Mouse (Mus musculus) olfactory bulb, adult 2 months (tissue): ENCODE results near the gene Tbpl1.

Source experiments
- CTCF ChIP-seq: fragments of 200-500 bp; IDR thresholded peaks from 2 replicates; pipeline ENCODE4 v1.5.1; 2012; ENCODE audit warnings: low read depth, mild to moderate bottlenecking, low read length, moderate library complexity; ENCODE audit not compliant: insufficient read depth
- POLR2A ChIP-seq: fragments of 200-500 bp; IDR thresholded peaks from 2 replicates; pipeline ENCODE4 v1.6.1; 2012; ENCODE audit warnings: mild to moderate bottlenecking, low read depth, low read length, moderate library complexity; ENCODE audit not compliant: insufficient read depth

DNA sequence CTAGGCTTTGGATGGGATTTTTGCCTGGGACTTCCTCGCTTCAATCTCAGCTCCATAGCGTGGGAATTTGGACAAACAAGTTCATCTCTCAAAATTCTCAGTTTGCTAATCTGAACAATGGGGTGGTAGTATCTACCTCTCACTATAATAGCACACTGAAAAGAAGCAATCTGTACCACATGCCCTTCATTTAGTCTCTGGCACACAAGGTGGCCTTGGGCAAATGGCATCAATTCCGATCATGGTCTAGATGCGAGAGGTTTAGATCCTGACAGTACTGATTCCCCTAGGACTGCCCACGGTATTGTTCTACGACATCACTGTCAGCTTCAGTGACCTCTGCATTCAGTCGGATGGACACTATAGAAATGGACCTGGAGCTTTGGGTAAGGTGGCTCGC lies 57.6 kb downstream of the Tbpl1 start:
- no peak for TF ChIP-seq CTCF
- no peak for TF ChIP-seq POLR2A
